Mouse (Mus musculus) layer of hippocampus, postnatal 14 days (tissue): Measurements from ENCODE around the gene Top1. TPM values are rescaled to one million over a fixed set of nuclear protein-coding genes. Genes with fewer than 3 reads are reported as not detected.

Experiments
- DNase-seq, 2 experiments: peaks; one replicate each; pipeline ENCODE4 v3.0.0; 2021 to 2022; ENCODE audit warnings: low spot score in 2 of 2, mixed read lengths in 1 of 2
- total RNA-seq, 2 experiments: library from RNA; stranded (reverse); gene quantifications; 2 replicates each; pipeline ENCODE4 v1.2.3; 2021

Gene Top1
- total RNA-seq, 2 experiments from 2014 or later = 80.3 to 88.0 TPM

- no peak for DNase-seq
These were observed 69.9 kb downstream of the Top1 start for GRCm38 (mm10) chr2:160715463-160716030.

GRCm38 (mm10) chr2:160717269-160717668 lies 71.6 kb downstream of the Top1 start:
- no peak for DNase-seq

GRCm38 (mm10) chr2:160718811-160719210 lies 73.1 kb downstream of the Top1 start:
- no peak for DNase-seq

- no peak for DNase-seq
These were observed 77.0 kb downstream of the Top1 start for GRCm38 (mm10) chr2:160722714-160723113.

GRCm38 (mm10) chr2:160723613-160724375 lies 78.1 kb downstream of the Top1 start:
- no peak for DNase-seq

- no peak for DNase-seq
These were observed 78.8 kb downstream of the Top1 start for GRCm38 (mm10) chr2:160724536-160724935.

GRCm38 (mm10) chr2:160725877-160726864 lies 80.5 kb downstream of the Top1 start:
- no peak for DNase-seq

GRCm38 (mm10) chr2:160728972-160729371 lies 83.3 kb downstream of the Top1 start:
- DNase-seq = no peak

GRCm38 (mm10) chr2:160729436-160729835 lies 83.7 kb downstream of the Top1 start:
- no peak for DNase-seq

GRCm38 (mm10) chr2:160729851-160730796 lies 84.4 kb downstream of the Top1 start:
- no peak for DNase-seq

- DNase-seq = no peak
These were observed 85.1 kb downstream of the Top1 start for GRCm38 (mm10) chr2:160730797-160731116.

- peak; percentile 91 to 95 for DNase-seq
These were observed 85.6 kb downstream of the Top1 start, which contains the start of gene Plcg1 for GRCm38 (mm10) chr2:160731117-160731838. Plcg1 (plus strand) TSS chr2:160731300.

GRCm38 (mm10) chr2:160731839-160732261 lies 86.2 kb downstream of the Top1 start:
- peak; percentile 67 to 68 for DNase-seq

- no peak for DNase-seq
These were observed 86.8 kb downstream of the Top1 start for GRCm38 (mm10) chr2:160732420-160732995.

- no peak for DNase-seq
These were observed 87.4 kb downstream of the Top1 start for GRCm38 (mm10) chr2:160733131-160733531.

GRCm38 (mm10) chr2:160734331-160734730 lies 88.6 kb downstream of the Top1 start:
- DNase-seq = no peak

GRCm38 (mm10) chr2:160735706-160736310 lies 90.1 kb downstream of the Top1 start:
- no peak for DNase-seq

- no peak for DNase-seq
These were observed 90.8 kb downstream of the Top1 start for GRCm38 (mm10) chr2:160736466-160736865.

GRCm38 (mm10) chr2:160738354-160738753 lies 92.7 kb downstream of the Top1 start:
- no peak for DNase-seq
